Mouse (Mus musculus): ENCODE measurements at regions not wholly inside any gene's neighbourhood (a gene's known extent, or its start where the extent isn't known, plus 50 kb on each side); places are given as distances from the start of the nearest gene placed in this dataset.

GRCm38 (mm10) chr14:76625589-76626368, 69.1 kb upstream of the Serp2 start:
- no peak for DNase-seq

- no peak for DNase-seq
Observed at GRCm38 (mm10) chr14:76624626-76625378, 68.1 kb upstream of the Serp2 start.

- DNase-seq: no peak
Observed at GRCm38 (mm10) chr14:76623371-76623988, 66.8 kb upstream of the Serp2 start.

GRCm38 (mm10) chr14:76622634-76623291, 66.1 kb upstream of the Serp2 start:
- DNase-seq: no peak

GRCm38 (mm10) chr14:76619038-76619409, 62.3 kb upstream of the Serp2 start:
- no peak for DNase-seq

- DNase-seq: peak in 1 of 2 experiments; percentile 26
Observed at GRCm38 (mm10) chr14:76618331-76619037, 61.8 kb upstream of the Serp2 start.

GRCm38 (mm10) chr14:76617889-76618288, 61.2 kb upstream of the Serp2 start:
- peak in 1 of 2 experiments; percentile 33 for DNase-seq

- peak; percentile 50 to 52 for DNase-seq
Observed at GRCm38 (mm10) chr14:76617447-76617846, 60.8 kb upstream of the Serp2 start.

- DNase-seq: no peak
Observed at GRCm38 (mm10) chr14:76616367-76616683, 59.6 kb upstream of the Serp2 start.

GRCm38 (mm10) chr14:76615603-76616366, 59.1 kb upstream of the Serp2 start:
- no peak for DNase-seq

GRCm38 (mm10) chr14:76615182-76615581, 58.5 kb upstream of the Serp2 start:
- DNase-seq: no peak

- DNase-seq: no peak
Observed at GRCm38 (mm10) chr14:76614682-76615081, 58.0 kb upstream of the Serp2 start.

- DNase-seq: no peak
Observed at GRCm38 (mm10) chr14:76613604-76614003, 56.9 kb upstream of the Serp2 start.

- peak; percentile 69 to 79 for DNase-seq
Observed at GRCm38 (mm10) chr14:76610429-76611378, 54.0 kb upstream of the Serp2 start.

Measured in cerebellum, postnatal 36 days (tissue).